Mouse (Mus musculus) limb, embryonic 12.5 days (tissue): ENCODE measurements around the gene Dupd1. TPM values are rescaled to one million over a fixed set of nuclear protein-coding genes. Genes with fewer than 3 reads are reported as not detected.

ENCODE experiments used
- ATAC-seq: fragments of 200-750 bp; cut with Nextera tagmentation; 2 replicates; pipeline ENCODE4 v1.8.0; 2017; ENCODE audit warnings: low read depth, moderate TSS enrichment; ENCODE audit not compliant: insufficient number of reproducible peaks, insufficient read depth, low FRiP score, low TSS enrichment
- H3K27ac ChIP-seq: fragments of 300-500 bp; sonication (generic); 2 replicates; pipeline ENCODE4 v1.5.1; 2016; ENCODE audit warnings: mild to moderate bottlenecking, moderate library complexity
- H3K27me3 ChIP-seq: fragments of 300-500 bp; sonication (generic); 2 replicates; pipeline ENCODE4 v1.6.1; 2016; ENCODE audit warnings: mild to moderate bottlenecking, moderate library complexity
- H3K36me3 ChIP-seq: fragments of 300-500 bp; sonication (generic); 2 replicates; pipeline ENCODE4 v1.6.1; 2016; ENCODE audit warnings: mild to moderate bottlenecking, moderate library complexity
- H3K4me1 ChIP-seq: fragments of 300-500 bp; sonication (generic); replicated peaks from 2 replicates; pipeline ENCODE4 v1.6.1; 2016
- H3K4me2 ChIP-seq: fragments of 300-500 bp; sonication (generic); 2 replicates; pipeline ENCODE4 v1.6.1; 2016; ENCODE audit warnings: mild to moderate bottlenecking, moderate library complexity
- H3K4me3 ChIP-seq: fragments of 300-500 bp; sonication (generic); replicated peaks from 2 replicates; pipeline ENCODE4 v1.5.1; 2016; ENCODE audit warnings: mild to moderate bottlenecking
- H3K9ac ChIP-seq: fragments of 300-500 bp; sonication (generic); replicated peaks from 2 replicates; pipeline ENCODE4 v1.6.1; 2016; ENCODE audit warnings: mild to moderate bottlenecking, moderate library complexity
- H3K9me3 ChIP-seq: fragments of 300-500 bp; sonication (generic); 2 replicates; pipeline ENCODE4 v1.6.1; 2016; ENCODE audit warnings: mild to moderate bottlenecking, moderate library complexity
- WGBS: fragments of 180-500 bp; shearing (Covaris S2); methylation state at CpG from one replicate; pipeline ENCODE4 v1.1.7; 2016; 5-methylcytosine and 5-hydroxymethylcytosine counted together
- polyA plus RNA-seq: library from polyadenylated mRNA; unstranded; fragments of >200 nt; fragmentation: Nextera tagmentation; extraction: Ambion mirVana; gene quantifications from 2 replicates; pipeline ENCODE4 v1.2.1, GENCODE M21; 2016

The Dupd1 gene
- polyA plus RNA-seq = 0.44 and 0.49 TPM in 2 replicates

GRCm38 (mm10) chr14:21714486-21714885 lies at the start of gene Dupd1:
Dupd1 (minus strand) TSS chr14:21714576.
- H3K9me3 ChIP-seq = no peaks in the 10 kb centered on the region
- H3K4me3 ChIP-seq = no peak within 1 kb of the TSS
- H3K27me3 ChIP-seq = no peaks in the 10 kb centered on the region
- peaks cover 25% of the 10 kb centered on the region for H3K4me1 ChIP-seq
- ATAC-seq = no peak
- H3K9ac ChIP-seq = no peak within 1 kb of the TSS
- whole genome bisulfite sequencing = 62% methylated on average over 5 of the region's 5 CpGs
- no peak within 1 kb of the TSS for H3K4me2 ChIP-seq
- H3K36me3 ChIP-seq = no peaks in the 10 kb centered on the region
- H3K27ac ChIP-seq = no peak within 1 kb of the TSS

GRCm38 (mm10) chr14:21763736-21764135 lies 49.4 kb upstream of the Dupd1 start:
- H3K4me1 ChIP-seq = peaks cover 15% of the 10 kb centered on the region
- no peak overlapping the region for H3K9ac ChIP-seq
- no peak overlapping the region for H3K4me3 ChIP-seq
- H3K27me3 ChIP-seq = no peaks in the 10 kb centered on the region
- WGBS = 92% methylated on average over 3 of the region's 3 CpGs
- no peak for ATAC-seq
- no peaks in the 10 kb centered on the region for H3K9me3 ChIP-seq
- no peak overlapping the region for H3K4me2 ChIP-seq
- H3K27ac ChIP-seq = no peak overlapping the region
- H3K36me3 ChIP-seq = no peaks in the 10 kb centered on the region

GRCm38 (mm10) chr14:21761560-21761959 lies 47.2 kb upstream of the Dupd1 start:
- Histone ChIP-seq H3K27me3 (no peaks in the 10 kb centered on the region), H3K4me2 (no peak overlapping the region), H3K27ac (no peak overlapping the region), H3K9me3 (no peaks in the 10 kb centered on the region), H3K9ac (no peak overlapping the region), H3K4me1 (peaks cover 3% of the 10 kb centered on the region; the same call in 1 of the 2 replicates), H3K4me3 (no peak overlapping the region), H3K36me3 (no peaks in the 10 kb centered on the region)
- 82% methylated on average over 9 of the region's 9 CpGs for WGBS
- ATAC-seq = no peak

GRCm38 (mm10) chr14:21753367-21753766 lies 39.0 kb upstream of the Dupd1 start:
- no peaks in the 10 kb centered on the region for H3K9me3 ChIP-seq
- H3K27me3 ChIP-seq = no peaks in the 10 kb centered on the region
- 83% methylated on average over 4 of the region's 4 CpGs for WGBS
- no peak overlapping the region for H3K9ac ChIP-seq
- H3K4me1 ChIP-seq = peaks cover 18% of the 10 kb centered on the region
- no peak for ATAC-seq
- H3K4me2 ChIP-seq = no peak overlapping the region
- no peak overlapping the region for H3K27ac ChIP-seq
- no peaks in the 10 kb centered on the region for H3K36me3 ChIP-seq
- H3K4me3 ChIP-seq = no peak overlapping the region

- no peak overlapping the region for H3K4me3 ChIP-seq
- no peaks in the 10 kb centered on the region for H3K27me3 ChIP-seq
- ATAC-seq = no peak
- H3K9ac ChIP-seq = no peak overlapping the region
- no peaks in the 10 kb centered on the region for H3K9me3 ChIP-seq
- no peaks in the 10 kb centered on the region for H3K36me3 ChIP-seq
- H3K27ac ChIP-seq = no peak overlapping the region
- peak overlapping the region; percentile 78; the same call in 1 of the 2 replicates for H3K4me2 ChIP-seq
- WGBS = 96% methylated on average over 3 of the region's 3 CpGs
- peaks cover 18% of the 10 kb centered on the region for H3K4me1 ChIP-seq
Measured at GRCm38 (mm10) chr14:21752411-21752810, 38.0 kb upstream of the Dupd1 start.

- Histone ChIP-seq H3K27me3 (no peaks in the 10 kb centered on the region), H3K36me3 (no peaks in the 10 kb centered on the region), H3K4me1 (peaks cover 18% of the 10 kb centered on the region), H3K9me3 (no peaks in the 10 kb centered on the region), H3K27ac (peak within 1 kb of the TSS; percentile 87), H3K9ac (peak within 1 kb of the TSS; percentile 79), H3K4me2 (peak within 1 kb of the TSS; percentile 78), H3K4me3 (peak within 1 kb of the TSS; percentile 97)
- ATAC-seq = peak; percentile 74; the same call in 1 of the 2 replicates
- under 1% methylated on average over 26 of the region's 26 CpGs for WGBS
Measured at GRCm38 (mm10) chr14:21750881-21751542, 36.6 kb upstream of the Dupd1 start, which contains the start of gene Dusp13. Dusp13 (minus strand) TSS chr14:21751181.

- ATAC-seq = peak; percentile 79
- peak within 1 kb of the TSS; percentile 79 for H3K9ac ChIP-seq
- H3K27ac ChIP-seq = peak within 1 kb of the TSS; percentile 87
- H3K9me3 ChIP-seq = no peaks in the 10 kb centered on the region
- peaks cover 18% of the 10 kb centered on the region for H3K4me1 ChIP-seq
- H3K27me3 ChIP-seq = no peaks in the 10 kb centered on the region
- peak within 1 kb of the TSS; percentile 78 for H3K4me2 ChIP-seq
- peak within 1 kb of the TSS; percentile 97 for H3K4me3 ChIP-seq
- WGBS = 8% methylated on average over 47 of the region's 52 CpGs
- H3K36me3 ChIP-seq = no peaks in the 10 kb centered on the region
Measured at GRCm38 (mm10) chr14:21750008-21750880, 35.9 kb upstream of the Dupd1 start, which contains the start of gene Samd8. Samd8 (plus strand) TSS chr14:21750531.

GRCm38 (mm10) chr14:21748142-21748870 lies 33.9 kb upstream of the Dupd1 start:
- WGBS = 44% methylated on average over 15 of the region's 15 CpGs
- Histone ChIP-seq H3K27ac (no peak overlapping the region), H3K4me1 (peaks cover 18% of the 10 kb centered on the region), H3K9ac (no peak overlapping the region), H3K36me3 (no peaks in the 10 kb centered on the region), H3K4me3 (no peak overlapping the region), H3K9me3 (no peaks in the 10 kb centered on the region), H3K27me3 (no peaks in the 10 kb centered on the region), H3K4me2 (no peak overlapping the region)
- ATAC-seq = no peak

- no peak for ATAC-seq
- 74% methylated on average over 14 of the region's 14 CpGs for WGBS
- H3K36me3 ChIP-seq = no peaks in the 10 kb centered on the region
Measured at GRCm38 (mm10) chr14:21747436-21748141, 33.2 kb upstream of the Dupd1 start.

GRCm38 (mm10) chr14:21746846-21747245 lies 32.5 kb upstream of the Dupd1 start:
- Histone ChIP-seq H3K4me3 (no peak overlapping the region), H3K36me3 (no peaks in the 10 kb centered on the region), H3K27me3 (no peaks in the 10 kb centered on the region), H3K27ac (no peak overlapping the region), H3K9ac (no peak overlapping the region), H3K4me1 (peaks cover 11% of the 10 kb centered on the region), H3K9me3 (no peaks in the 10 kb centered on the region), H3K4me2 (no peak overlapping the region)
- WGBS = 85% methylated on average over 2 of the region's 2 CpGs
- ATAC-seq = no peak

More at GRCm38 (mm10) chr14:21747436-21748141, 33.2 kb upstream of the Dupd1 start:
- H3K9ac ChIP-seq = no peak overlapping the region
- no peaks in the 10 kb centered on the region for H3K27me3 ChIP-seq
- H3K27ac ChIP-seq = no peak overlapping the region
- peaks cover 15% of the 10 kb centered on the region for H3K4me1 ChIP-seq
- no peak overlapping the region for H3K4me3 ChIP-seq
- H3K9me3 ChIP-seq = no peaks in the 10 kb centered on the region
- no peak overlapping the region for H3K4me2 ChIP-seq
